Mouse (Mus musculus) G1E (cell line): ENCODE data around the gene Atg5. TPM values are rescaled to one million over a fixed set of nuclear protein-coding genes. Genes with fewer than 3 reads are reported as not detected.
"Not testable (repeated sequence)": the region's sequence is repeated elsewhere in the genome, so short reads cannot be mapped to it uniquely, and the experiment has no call there.

Experiments
- ATAC-seq: 2 replicates; pipeline ENCODE4 v1.8.0; 2016; ENCODE audit warnings: mild to moderate bottlenecking; ENCODE audit not compliant: insufficient number of reproducible peaks, poor library complexity, low FRiP score, severe bottlenecking; ENCODE audit errors: extremely low read depth
- DNase-seq: peaks from one replicate; pipeline ENCODE4 v3.0.0; 2012; ENCODE audit warnings: low spot score
- H3K27me3 ChIP-seq: 2 replicates; pipeline ENCODE4 v1.6.1; 2012; ENCODE audit warnings: mild to moderate bottlenecking, low read length, inconsistent platforms; ENCODE audit not compliant: insufficient read depth
- H3K36me3 ChIP-seq: replicated peaks from 2 replicates; pipeline ENCODE3; 2012; ENCODE audit warnings: mild to moderate bottlenecking, inconsistent platforms
- H3K4me1 ChIP-seq: 2 replicates; pipeline ENCODE4 v1.6.1; 2012; ENCODE audit warnings: low read depth, low read length, inconsistent platforms, mixed read lengths; ENCODE audit not compliant: insufficient read depth
- H3K4me3 ChIP-seq: 2 replicates; pipeline ENCODE4 v1.5.1; 2012; ENCODE audit warnings: low read depth, mild to moderate bottlenecking, inconsistent platforms, low read length, moderate library complexity, mixed read lengths
- H3K9me3 ChIP-seq: replicated peaks from 2 replicates; pipeline ENCODE4 v1.6.1; 2012; ENCODE audit warnings: inconsistent platforms
- CTCF ChIP-seq: IDR thresholded peaks from 2 replicates; pipeline ENCODE4 v1.5.1; 2012; ENCODE audit warnings: low read depth, low read length, inconsistent platforms, mixed read lengths
- GATA1 ChIP-seq: IDR thresholded peaks from 2 replicates; pipeline ENCODE4 v1.6.1; 2012; ENCODE audit warnings: borderline replicate concordance, low read length, inconsistent platforms, mixed read lengths
- GATA2 ChIP-seq: IDR thresholded peaks from 2 replicates; pipeline ENCODE4 v1.6.1; 2012; ENCODE audit warnings: low read depth, low read length, inconsistent platforms, borderline replicate concordance
- POLR2AphosphoS5 ChIP-seq: IDR thresholded peaks from 2 replicates; pipeline ENCODE4 v1.6.1; 2012; ENCODE audit warnings: low read depth, low read length, inconsistent platforms; ENCODE audit not compliant: insufficient replicate concordance
- TAL1 ChIP-seq: conservative IDR thresholded peaks from 2 replicates; pipeline ENCODE4 v1.6.1; 2012; ENCODE audit warnings: low read depth, low read length, inconsistent platforms, mixed read lengths
- polyA plus RNA-seq: library from polyadenylated mRNA; stranded (reverse); fragments of >175 nt; gene quantifications from 2 replicates; pipeline ENCODE4 v1.2.3, GENCODE M21; 2012
- total RNA-seq, 2 experiments: library from RNA; stranded (forward) in 1 of 2; stranded (reverse) in 1 of 2; fragments of 200-1000 nt in 1 of 2; fragments of >200 nt in 1 of 2; fragmentation: Nextera tagmentation in 1 of 2; gene quantifications; 2 replicates each; pipeline ENCODE4 v1.2.3; 2014 to 2017

The Atg5 gene
- total RNA-seq (2014; fragmentation: Nextera tagmentation) (20.1 and 23.3 TPM in 2 replicates), total RNA-seq (2017) (20.1 and 23.2 TPM in 2 replicates), polyA plus RNA-seq (3.8 and 4.4 TPM in 2 replicates)

DNA sequence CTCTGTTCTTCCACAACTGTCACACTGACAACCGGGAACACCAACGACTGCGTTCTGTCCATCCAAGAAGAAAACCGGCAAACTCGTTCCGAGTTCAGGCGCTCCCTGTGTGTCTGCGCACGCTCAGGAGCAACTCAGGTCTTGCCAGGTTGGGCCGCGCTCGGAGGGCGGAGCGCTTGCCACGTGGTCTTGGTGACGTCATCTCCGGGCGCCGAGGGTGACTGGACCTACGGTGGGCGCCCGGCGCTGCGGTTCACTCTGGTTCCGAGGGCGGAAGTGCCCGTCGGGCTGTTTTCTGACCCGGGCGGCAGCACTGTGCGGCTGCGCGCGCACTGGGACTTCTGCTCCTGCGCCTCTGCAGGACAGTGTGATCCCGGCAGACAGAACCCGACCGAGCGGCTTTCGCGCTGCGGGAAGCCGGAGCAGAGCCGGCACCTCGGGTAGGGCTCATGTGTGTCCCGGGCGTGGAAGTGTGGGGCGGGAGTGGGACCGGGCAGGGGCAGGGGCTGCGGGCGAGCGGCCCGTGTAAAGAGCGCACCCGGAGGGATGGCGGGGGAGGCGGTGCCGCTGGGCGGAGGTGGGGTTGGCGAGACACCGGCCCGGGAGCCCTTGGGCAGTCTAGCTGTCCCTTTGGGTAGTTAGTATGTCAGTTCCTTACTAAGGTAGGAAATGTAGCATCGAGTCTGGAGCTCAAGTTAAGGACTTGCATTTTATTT lies at the start of gene Atg5:
TSS of gene Atg5 (plus strand) at position 214 of the 716 bp plus-strand sequence.
- Histone ChIP-seq H3K36me3 (peaks cover 29% of the 10 kb centered on the region), H3K4me1 (peaks cover 11% of the 10 kb centered on the region), H3K27me3 (no peaks in the 10 kb centered on the region), H3K9me3 (no peaks in the 10 kb centered on the region), H3K4me3 (peak within 1 kb of the TSS; percentile 77)
- ATAC-seq (peak; percentile 75), DNase-seq (peak; percentile 70)
- no peak for TF ChIP-seq POLR2AphosphoS5
- no peak for TF ChIP-seq TAL1
- no peak for TF ChIP-seq CTCF
- TF ChIP-seq GATA1: no peak
- no peak for TF ChIP-seq GATA2

DNA sequence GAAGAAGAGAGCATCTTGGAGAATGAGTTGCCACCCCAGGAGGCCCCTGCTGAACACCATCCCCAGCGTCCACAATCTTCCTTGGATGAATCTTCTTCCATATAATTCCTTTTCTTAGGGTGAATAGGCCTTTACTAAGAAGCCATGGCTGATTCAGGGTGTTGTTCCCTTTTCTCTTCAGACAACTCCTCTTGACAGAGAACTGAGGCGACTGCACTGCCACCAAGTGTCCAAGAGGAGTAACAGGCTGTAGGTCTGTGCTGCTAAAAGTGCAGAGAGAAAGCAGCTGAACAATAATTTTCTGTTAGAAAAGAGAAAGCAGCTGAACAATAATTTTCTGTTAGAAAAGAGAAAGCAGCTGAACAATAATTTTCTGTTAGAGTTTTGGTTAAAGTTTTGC lies 49.1 kb upstream of the Atg5 start:
- H3K4me1 ChIP-seq, H3K4me3 ChIP-seq, H3K27me3 ChIP-seq, H3K36me3 ChIP-seq, DNase-seq, ATAC-seq, H3K9me3 ChIP-seq: not testable (repeated sequence)

- no peak for TF ChIP-seq POLR2AphosphoS5
- TF ChIP-seq TAL1: no peak
- no peak for TF ChIP-seq GATA1
- no peak for TF ChIP-seq GATA2
- TF ChIP-seq CTCF: no peak
- DNase-seq: no peak
- H3K4me1 ChIP-seq: no peaks in the 10 kb centered on the region
- H3K27me3 ChIP-seq: no peaks in the 10 kb centered on the region
- H3K4me3 ChIP-seq: no peak overlapping the region
- H3K9me3 ChIP-seq: no peaks in the 10 kb centered on the region
- H3K36me3 ChIP-seq: no peaks in the 10 kb centered on the region
- ATAC-seq: no peak
These were observed 43.8 kb upstream of the Atg5 start for GRCm38 (mm10) chr10:44224345-44224744.

DNA sequence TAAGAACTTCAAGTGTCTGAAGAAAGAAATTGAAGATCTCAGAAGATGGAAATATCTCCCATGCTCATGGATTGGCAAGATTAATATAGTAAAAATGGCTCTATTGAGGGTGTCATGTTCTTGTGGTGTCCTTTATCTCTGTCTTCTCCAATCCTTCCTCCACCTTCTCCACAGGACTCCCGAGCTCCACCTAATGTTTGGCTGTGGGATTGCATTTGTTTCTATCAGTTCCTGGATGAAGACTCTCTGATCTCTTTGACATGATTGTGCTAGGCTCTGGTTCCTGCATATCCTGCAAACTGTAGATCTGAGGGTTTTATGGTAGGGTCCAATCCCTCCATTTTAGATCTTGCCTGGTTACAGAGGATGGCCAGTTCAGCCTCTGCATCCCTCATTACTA lies 34.8 kb upstream of the Atg5 start:
- peak; percentile 9; the same call in 1 of the 2 replicates for TF ChIP-seq CTCF
- H3K9me3 ChIP-seq, H3K4me3 ChIP-seq, H3K36me3 ChIP-seq, ATAC-seq, H3K4me1 ChIP-seq, H3K27me3 ChIP-seq, DNase-seq: not testable (repeated sequence)

DNA sequence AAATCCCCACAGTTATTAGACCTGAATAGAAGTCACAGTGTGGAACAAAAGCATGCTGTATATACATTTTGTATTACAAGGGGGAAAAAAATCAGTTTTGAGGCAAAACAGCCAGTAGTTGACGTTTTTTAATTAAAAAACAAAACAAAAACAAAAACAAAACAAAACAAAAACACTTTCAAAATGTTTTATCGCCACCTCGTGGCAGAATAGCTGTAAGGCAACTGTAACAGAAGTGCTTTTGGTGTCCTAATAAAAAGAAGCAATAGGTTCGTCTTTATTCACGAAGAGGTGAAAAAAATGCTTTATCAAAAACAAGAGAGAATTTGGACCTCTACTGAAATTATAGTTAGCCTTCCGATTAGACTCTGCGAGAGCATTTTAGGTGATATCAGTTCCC lies 32.9 kb upstream of the Atg5 start:
- not testable (repeated sequence) for H3K4me1 ChIP-seq, H3K36me3 ChIP-seq, H3K4me3 ChIP-seq, H3K9me3 ChIP-seq, ATAC-seq, DNase-seq, H3K27me3 ChIP-seq

GRCm38 (mm10) chr10:44256624-44257023 lies 11.5 kb upstream of the Atg5 start:
- DNase-seq (no peak), ATAC-seq (no peak)
- Histone ChIP-seq H3K27me3 (no peaks in the 10 kb centered on the region), H3K36me3 (no peaks in the 10 kb centered on the region), H3K4me3 (no peak overlapping the region), H3K9me3 (no peaks in the 10 kb centered on the region), H3K4me1 (no peaks in the 10 kb centered on the region)
- TF ChIP-seq TAL1 (no peak), GATA2 (no peak), POLR2AphosphoS5 (no peak), GATA1 (no peak), CTCF (no peak)

GRCm38 (mm10) chr10:44265835-44266234 lies 2.3 kb upstream of the Atg5 start:
- TF ChIP-seq GATA1 (no peak), POLR2AphosphoS5 (no peak), TAL1 (no peak), GATA2 (no peak), CTCF (no peak)
- ATAC-seq (no peak), DNase-seq (no peak)
- Histone ChIP-seq H3K9me3 (no peaks in the 10 kb centered on the region), H3K4me3 (no peak overlapping the region), H3K4me1 (peaks cover 11% of the 10 kb centered on the region), H3K36me3 (peaks cover 16% of the 10 kb centered on the region), H3K27me3 (no peaks in the 10 kb centered on the region)
